Mouse (Mus musculus) C2C12 (cell line): Measurements from ENCODE around the gene Arhgap6. TPM values are rescaled to one million over a fixed set of nuclear protein-coding genes. Genes with fewer than 3 reads are reported as not detected.

Experiments used
- H3K27me3 ChIP-seq: one replicate; pipeline ENCODE4 v1.6.1; 2011; ENCODE audit not compliant: control insufficient read depth, insufficient read depth, insufficient read length
- H3K36me3 ChIP-seq: one replicate; pipeline ENCODE4 v1.6.1; 2011; ENCODE audit not compliant: control insufficient read depth, insufficient read depth
- H3K4me3 ChIP-seq: one replicate; pipeline ENCODE4 v1.5.1; 2011; ENCODE audit warnings: mild to moderate bottlenecking, control low read depth; ENCODE audit not compliant: poor library complexity, insufficient read depth, severe bottlenecking
- H3K79me2 ChIP-seq: one replicate; pipeline ENCODE4 v1.6.1; 2011; ENCODE audit not compliant: control insufficient read depth, insufficient read depth
- H3K79me3 ChIP-seq: one replicate; pipeline ENCODE4 v1.6.1; 2011; ENCODE audit warnings: low read depth, control low read depth
- H3ac ChIP-seq: one replicate; pipeline ENCODE3; 2011; ENCODE audit warnings: low read depth; ENCODE audit not compliant: control insufficient read depth, insufficient read length
- CEBPB ChIP-seq: IDR thresholded peaks from one replicate; pipeline ENCODE4 v1.6.1; 2011; ENCODE audit warnings: low read depth, mild to moderate bottlenecking, control low read depth, moderate library complexity
- CTCF ChIP-seq: IDR thresholded peaks from one replicate; pipeline ENCODE4 v1.5.1; 2011; ENCODE audit not compliant: control insufficient read depth, insufficient read depth, insufficient read length
- FOSL1 ChIP-seq: IDR thresholded peaks from one replicate; pipeline ENCODE4 v1.8.0; 2011; ENCODE audit warnings: mild to moderate bottlenecking, low read length; ENCODE audit not compliant: poor library complexity, insufficient read depth, severe bottlenecking
- MAX ChIP-seq: IDR thresholded peaks from one replicate; pipeline ENCODE4 v1.6.1; 2011; ENCODE audit warnings: mild to moderate bottlenecking, control low read depth
- MYOD1 ChIP-seq: IDR thresholded peaks from one replicate; pipeline ENCODE4 v1.6.1; 2011; ENCODE audit warnings: low read depth; ENCODE audit not compliant: control insufficient read depth, insufficient read length
- MYOG ChIP-seq: IDR thresholded peaks from one replicate; pipeline ENCODE4 v1.6.1; 2011; ENCODE audit not compliant: control insufficient read depth, insufficient read length; ENCODE audit errors: extremely low read depth
- USF1 ChIP-seq: IDR thresholded peaks from one replicate; pipeline ENCODE4 v1.6.1; 2011; ENCODE audit warnings: low read depth, mild to moderate bottlenecking, control low read depth, moderate library complexity
- polyA plus RNA-seq: library from polyadenylated mRNA; unstranded; fragments of >200 nt; fragmentation: generic; extraction: Trizol; gene quantifications from one replicate; pipeline ENCODE4 v1.2.1, GENCODE M21; 2012; ENCODE audit warnings: missing spikeins

Gene Arhgap6
- polyA plus RNA-seq, 1 experiment: 0.27 TPM

- Histone ChIP-seq H3K27me3 (no peaks in the 10 kb centered on the region), H3ac (no peak overlapping the region), H3K4me3 (no peak overlapping the region), H3K36me3 (no peaks in the 10 kb centered on the region), H3K79me2 (no peaks in the 10 kb centered on the region), H3K79me3 (no peaks in the 10 kb centered on the region)
- TF ChIP-seq USF1 (no peak), MYOG (no peak), CEBPB (no peak), MYOD1 (no peak), FOSL1 (no peak), MAX (no peak), CTCF (no peak)
Observed at GRCm38 (mm10) chrX:169047595-169047994, 252.7 kb downstream of the Arhgap6 start.

DNA sequence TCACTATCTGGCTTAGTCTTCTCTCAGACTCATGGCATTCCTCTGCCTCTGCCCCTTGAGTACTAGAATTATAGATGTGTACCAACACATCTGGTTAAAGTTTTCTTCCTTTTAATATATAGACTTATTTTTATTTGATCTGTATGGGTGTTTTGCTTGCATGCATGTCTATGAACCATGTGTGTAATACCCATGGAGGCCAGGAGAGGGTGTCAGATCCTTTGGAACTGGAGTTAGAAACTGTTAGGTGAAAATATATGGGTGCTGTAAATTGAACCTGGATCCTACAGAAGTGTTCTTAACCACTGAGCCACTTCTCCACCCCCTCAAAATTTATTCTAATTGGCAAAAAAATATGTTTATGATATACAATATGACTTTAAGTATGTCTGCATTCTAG is 254.7 kb downstream of the Arhgap6 start:
- TF ChIP-seq MAX (no peak), MYOD1 (no peak), CTCF (no peak), CEBPB (no peak)
- no peaks in the 10 kb centered on the region for H3K79me2 ChIP-seq
- H3ac ChIP-seq: no peak overlapping the region
- H3K79me3 ChIP-seq: no peaks in the 10 kb centered on the region
- no peaks in the 10 kb centered on the region for H3K36me3 ChIP-seq
- no peak overlapping the region for H3K4me3 ChIP-seq
- H3K27me3 ChIP-seq: no peaks in the 10 kb centered on the region

- TF ChIP-seq USF1 (no peak), CTCF (no peak), CEBPB (no peak)
- no peak overlapping the region for H3K4me3 ChIP-seq
- H3K36me3 ChIP-seq: no peaks in the 10 kb centered on the region
- H3K27me3 ChIP-seq: no peaks in the 10 kb centered on the region
- H3ac ChIP-seq: no peak overlapping the region
- H3K79me3 ChIP-seq: no peaks in the 10 kb centered on the region
- H3K79me2 ChIP-seq: no peaks in the 10 kb centered on the region
Observed at GRCm38 (mm10) chrX:169053907-169054476, 259.1 kb downstream of the Arhgap6 start.

DNA sequence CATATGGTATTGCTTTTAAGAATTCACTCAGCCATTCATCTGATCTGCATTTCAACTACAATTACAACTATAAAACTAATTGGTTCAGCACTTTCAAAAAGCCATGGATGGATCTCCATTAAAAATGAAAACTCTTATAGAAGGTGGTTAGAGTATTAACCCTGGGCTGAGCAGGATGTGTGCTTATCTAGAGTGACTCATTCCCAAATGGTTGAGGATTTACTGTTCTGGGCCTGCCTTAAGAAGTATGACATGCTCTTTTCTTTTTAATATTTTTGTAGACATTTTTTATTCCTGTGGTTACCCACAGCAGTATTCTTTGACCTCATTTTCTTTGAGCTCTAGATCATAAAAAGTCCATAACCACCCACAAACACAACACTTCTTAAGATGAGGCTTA is 267.7 kb downstream of the Arhgap6 start:
- H3K4me3 ChIP-seq: no peak overlapping the region
- no peaks in the 10 kb centered on the region for H3K36me3 ChIP-seq
- peaks cover 3% of the 10 kb centered on the region for H3K27me3 ChIP-seq
- TF ChIP-seq MAX (no peak), MYOG (no peak), FOSL1 (no peak), CTCF (no peak), MYOD1 (no peak), CEBPB (no peak), USF1 (no peak)
- no peaks in the 10 kb centered on the region for H3K79me2 ChIP-seq
- no peaks in the 10 kb centered on the region for H3K79me3 ChIP-seq
- no peak overlapping the region for H3ac ChIP-seq

GRCm38 (mm10) chrX:169065298-169065697 is 270.4 kb downstream of the Arhgap6 start:
- peaks cover 3% of the 10 kb centered on the region for H3K27me3 ChIP-seq
- H3K4me3 ChIP-seq: no peak overlapping the region
- H3ac ChIP-seq: no peak overlapping the region
- H3K79me2 ChIP-seq: no peaks in the 10 kb centered on the region
- no peaks in the 10 kb centered on the region for H3K36me3 ChIP-seq
- no peak for TF ChIP-seq FOSL1
- TF ChIP-seq MAX: no peak
- no peak for TF ChIP-seq USF1
- no peak for TF ChIP-seq MYOD1
- TF ChIP-seq MYOG: no peak
- no peak for TF ChIP-seq CTCF
- TF ChIP-seq CEBPB: no peak
- no peaks in the 10 kb centered on the region for H3K79me3 ChIP-seq

- no peak overlapping the region for H3K4me3 ChIP-seq
- no peaks in the 10 kb centered on the region for H3K79me3 ChIP-seq
- no peaks in the 10 kb centered on the region for H3K79me2 ChIP-seq
- no peak overlapping the region for H3ac ChIP-seq
- H3K27me3 ChIP-seq: peaks cover 3% of the 10 kb centered on the region
- TF ChIP-seq FOSL1 (no peak), CTCF (no peak), USF1 (no peak), MYOG (no peak), MYOD1 (no peak), MAX (no peak), CEBPB (no peak)
- H3K36me3 ChIP-seq: no peaks in the 10 kb centered on the region
Observed at GRCm38 (mm10) chrX:169065922-169066321, 271.0 kb downstream of the Arhgap6 start.
